Mouse (Mus musculus) embryo, embryonic 10.5 days (tissue): ENCODE measurements at regions not wholly inside any gene's neighbourhood (a gene's known extent, or its start where the extent isn't known, plus 50 kb on each side); places are given as distances from the start of the nearest gene placed in this dataset.
A peak's percentile ranks its signal among the peaks of the same experiment; 100 is the strongest.

ENCODE experiments used
- DNase-seq: peaks from one replicate; pipeline ENCODE4 v3.0.0-alpha.2; 2015; ENCODE audit warnings: low spot score

DNA sequence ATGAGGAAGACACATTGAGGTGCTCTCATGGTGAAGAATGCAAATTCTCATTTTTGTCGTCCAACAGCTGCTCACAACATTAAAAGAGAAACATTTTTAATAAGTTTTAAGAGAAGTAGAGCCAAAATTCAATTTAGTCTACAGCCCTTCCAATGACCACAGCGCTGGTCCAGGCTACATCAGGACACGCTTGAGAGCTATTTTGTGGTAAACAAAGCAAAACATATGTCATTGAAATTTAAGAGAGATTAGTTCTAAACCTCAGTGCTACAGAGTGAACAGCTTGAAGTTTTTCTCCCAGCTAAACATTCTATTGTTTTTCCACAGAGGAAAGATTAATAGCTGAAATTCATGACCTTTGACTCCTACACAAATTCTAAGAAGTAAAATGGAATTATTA, 1820.8 kb upstream of the Acvr2a start:
- DNase-seq, result no peak

DNA sequence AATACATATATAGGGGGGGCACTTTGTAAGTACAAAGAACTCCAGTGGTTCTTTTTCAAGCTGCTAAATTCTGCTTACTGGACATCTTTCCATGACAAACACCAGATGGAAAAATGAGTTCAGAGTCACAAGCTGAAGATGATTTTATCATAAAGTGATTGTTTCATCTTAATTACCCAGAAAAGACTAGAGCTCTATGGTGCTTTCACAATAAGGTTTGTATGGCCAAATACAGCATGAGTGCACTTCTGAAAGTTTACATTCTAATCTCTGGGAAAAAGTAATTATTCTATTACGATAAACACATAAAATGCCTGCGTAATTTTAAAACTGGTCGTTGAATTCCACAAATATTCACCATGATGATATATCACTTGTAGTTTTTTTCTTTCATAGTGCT, 1821.2 kb upstream of the Acvr2a start:
- no peak for DNase-seq

DNA sequence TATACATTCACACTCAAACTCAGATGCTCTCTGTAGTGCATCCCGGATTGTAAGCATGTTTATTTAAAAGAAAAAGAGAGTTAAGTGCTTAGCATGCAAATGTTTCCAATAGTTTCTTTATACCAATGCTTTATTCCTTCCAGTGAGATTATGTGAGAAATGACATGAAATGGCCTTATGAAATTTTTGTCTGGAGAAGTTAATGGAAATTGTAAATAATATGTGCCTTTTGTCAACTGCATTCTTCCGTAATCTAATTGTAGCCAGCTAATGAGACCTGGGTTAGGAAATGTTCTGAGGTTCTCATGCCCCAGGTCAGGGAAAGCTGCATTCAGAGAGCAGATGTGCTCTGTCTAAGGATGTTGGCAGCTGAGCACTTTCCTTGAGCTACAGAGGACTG, 1827.2 kb upstream of the Acvr2a start:
- no peak for DNase-seq

DNA sequence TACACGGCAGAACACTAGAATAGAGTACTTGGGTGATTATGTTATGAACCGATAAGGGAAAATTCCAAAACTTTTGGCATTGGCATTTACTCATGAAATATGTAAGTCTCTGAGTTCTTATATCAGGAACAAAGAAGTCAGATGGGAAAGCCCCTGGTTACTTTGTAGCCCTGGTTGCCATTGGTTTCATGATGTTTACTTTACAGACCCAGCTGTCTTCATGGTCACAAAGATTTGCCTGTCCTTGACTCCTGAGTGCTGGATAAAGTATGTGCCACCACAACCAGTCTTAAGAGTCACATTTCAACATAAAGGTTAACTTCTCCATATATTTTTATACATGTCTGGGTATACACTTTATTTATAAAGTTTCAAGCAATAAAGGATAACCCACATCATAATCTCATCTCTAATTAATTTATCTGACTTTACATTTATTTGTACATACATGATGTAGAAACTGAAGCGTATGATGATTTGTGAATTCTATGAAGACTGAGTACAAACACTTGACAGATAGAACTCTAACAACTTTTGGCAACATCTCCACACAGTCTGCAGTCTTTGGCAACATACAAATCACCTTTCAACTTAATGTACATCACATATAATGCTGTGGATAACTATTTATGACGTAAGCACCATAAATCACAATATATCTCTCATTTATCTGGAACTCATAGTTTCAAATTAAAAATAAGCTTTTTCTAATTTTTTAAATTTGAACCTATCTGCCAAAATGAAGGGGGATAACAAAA, 1827.8 kb upstream of the Acvr2a start:
- peak; percentile 17 for DNase-seq

DNA sequence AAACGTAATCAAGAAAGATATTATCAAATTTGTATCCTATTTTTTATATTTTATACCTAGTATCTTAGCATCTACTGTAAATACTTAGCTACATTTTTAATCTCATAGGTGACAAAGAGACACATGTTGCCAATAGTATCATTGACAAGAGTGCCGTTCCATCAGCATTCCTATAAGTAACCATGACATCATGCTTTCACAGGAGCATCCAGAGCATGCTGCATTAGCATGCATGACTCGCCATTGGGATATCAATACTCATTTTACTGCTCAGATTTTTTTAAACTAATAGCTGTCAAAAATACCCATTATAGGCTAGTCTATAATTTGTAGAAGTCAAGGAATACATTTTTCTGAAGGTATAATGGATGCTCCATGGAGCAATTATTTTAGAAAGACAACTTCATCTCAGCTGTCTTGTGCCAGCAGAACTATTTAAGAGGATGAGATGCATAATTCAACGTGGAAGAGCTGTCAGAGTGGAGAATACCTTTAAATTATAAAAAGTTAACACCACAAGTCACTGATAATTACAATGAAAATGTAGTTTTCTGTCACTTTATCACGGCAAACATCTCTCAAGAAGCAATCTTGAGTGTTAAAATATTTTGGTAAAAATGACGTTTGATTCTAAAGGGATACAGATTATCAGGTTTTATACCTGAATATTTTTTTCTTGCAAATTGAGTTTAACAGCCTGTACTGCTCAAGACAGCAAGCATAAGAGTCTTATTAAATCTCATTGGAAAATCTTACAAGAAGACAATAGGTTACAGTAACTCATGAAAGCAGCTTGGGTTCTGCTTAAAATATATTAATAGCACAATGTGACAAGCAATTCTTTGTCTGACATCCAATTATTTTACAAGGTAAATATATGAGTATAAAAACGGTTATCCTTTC, 1823.7 kb upstream of the Zeb2 start:
- peak; percentile 3 for DNase-seq

DNA sequence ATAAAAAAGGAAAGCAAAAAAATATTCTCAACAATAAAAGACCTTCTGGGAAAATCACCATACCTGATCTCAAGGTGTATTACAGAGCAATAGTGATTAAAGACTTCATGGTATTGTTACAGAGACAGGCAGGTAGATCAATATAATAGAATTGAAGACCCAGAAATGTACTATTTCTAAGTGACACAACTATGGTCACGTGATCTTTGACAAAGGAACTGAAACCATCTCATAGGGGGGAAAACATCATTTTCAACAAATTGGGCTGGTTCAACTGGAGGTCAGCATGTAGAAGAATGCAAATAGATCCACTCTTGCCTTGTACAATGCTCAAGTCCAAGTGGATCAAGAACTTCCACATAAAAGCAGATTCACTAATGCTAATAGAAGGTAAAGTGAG, 1815.6 kb upstream of the Zeb2 start:
- DNase-seq, result no peak

DNA sequence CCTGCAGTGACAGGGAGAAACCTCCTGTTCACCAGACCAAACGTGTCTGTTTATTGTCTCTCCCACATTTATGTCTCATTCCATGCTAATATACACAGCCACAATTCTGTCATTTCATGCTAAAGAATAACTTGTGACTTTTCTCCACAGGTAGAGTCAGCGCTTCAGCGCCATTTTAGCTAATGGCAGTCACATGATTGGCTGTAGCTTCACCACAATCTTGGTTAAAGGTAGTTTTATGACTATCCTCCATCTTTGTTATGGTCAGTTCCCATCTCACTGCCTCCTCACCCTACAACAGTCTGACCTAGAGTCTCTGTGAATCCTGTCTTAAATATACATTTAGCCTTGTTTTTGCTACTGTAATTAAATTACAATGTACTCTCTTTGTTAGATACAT, 1807.0 kb upstream of the Zeb2 start:
- no peak for DNase-seq

DNA sequence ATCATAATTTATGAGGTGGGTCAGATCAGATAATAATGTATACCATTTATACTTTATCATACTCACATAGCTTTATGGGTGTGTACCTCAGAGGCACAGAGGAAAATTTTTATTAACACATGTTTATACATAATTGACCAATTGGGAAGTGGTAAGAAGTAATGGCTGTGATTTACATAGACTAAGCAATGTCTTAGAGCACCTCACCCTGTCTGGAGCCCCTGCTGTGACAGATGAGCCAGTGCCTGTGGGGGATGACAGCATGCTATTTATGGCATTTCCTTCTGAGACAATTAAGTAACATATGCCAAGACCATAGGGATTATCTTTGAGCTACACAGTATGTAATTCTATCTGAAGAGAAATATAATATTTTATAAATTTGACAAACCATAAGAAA, 1796.3 kb upstream of the Zeb2 start:
- no peak for DNase-seq

DNA sequence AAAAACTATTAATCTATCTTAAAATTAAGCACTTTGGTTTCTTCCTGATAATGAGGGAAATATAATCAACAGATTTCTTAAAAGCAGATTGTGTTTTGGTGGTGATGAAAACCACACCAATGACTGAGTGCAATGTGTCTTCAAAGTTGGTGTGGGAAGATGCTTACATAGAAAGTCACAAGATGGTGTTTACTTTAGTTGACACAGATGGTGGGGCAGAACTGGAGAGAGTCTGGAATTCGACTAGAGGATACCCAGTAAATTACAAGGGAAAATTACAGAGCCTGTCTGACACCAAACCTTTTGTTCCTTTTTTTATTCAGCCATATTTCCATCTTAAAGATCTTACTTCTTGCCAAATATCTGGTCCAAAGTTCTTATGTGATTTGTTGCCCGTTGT, 1766.0 kb upstream of the Zeb2 start:
- no peak for DNase-seq

DNA sequence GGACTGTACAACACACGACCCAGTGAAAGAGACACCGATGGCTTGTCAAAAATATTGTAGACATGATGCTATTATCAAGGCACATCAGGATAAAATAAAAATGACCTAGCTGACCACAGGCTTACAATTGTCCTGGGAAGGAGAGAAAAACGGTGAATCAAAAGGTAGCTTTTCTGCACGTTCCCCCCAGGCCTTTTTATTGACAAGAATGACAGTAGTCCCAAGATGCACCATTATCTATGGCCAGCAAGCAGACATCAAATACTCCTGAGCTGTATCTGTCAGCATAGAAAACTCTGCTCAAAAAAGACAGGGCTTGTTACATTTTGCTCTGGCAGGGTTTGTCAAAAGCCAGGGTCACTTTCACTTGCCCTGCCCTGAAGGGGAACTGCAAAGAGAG, 1753.6 kb upstream of the Zeb2 start:
- peak; percentile 19 for DNase-seq
